Mouse (Mus musculus) adrenal gland, postnatal 25 days (tissue): ENCODE measurements around the gene Rnase1. TPM values are rescaled to one million over a fixed set of nuclear protein-coding genes. Genes with fewer than 3 reads are reported as not detected.

Experiments used
- total RNA-seq: library from RNA; stranded (reverse); gene quantifications from 2 replicates; pipeline ENCODE4 v1.2.3, GENCODE M21; 2021

The Rnase1 gene
- total RNA-seq, 1 experiment from 2014 or later, result not detected

Other genes with a start within 250 kb of the Rnase1 start
- 0.62 and 2.2 TPM in 2 replicates for gene Klhl33, start 249.3 kb downstream of the Rnase1 start, total RNA-seq
- 50.2 and 57.2 TPM in 2 replicates for gene Osgep, start 221.9 kb downstream of the Rnase1 start, total RNA-seq
- 81.3 and 86.8 TPM in 2 replicates for gene Apex1, start 221.8 kb downstream of the Rnase1 start, total RNA-seq
- 75.5 and 78.7 TPM in 2 replicates for gene Pip4p1, start 215.9 kb downstream of the Rnase1 start, total RNA-seq
- gene Pnp, start 215.7 kb downstream of the Rnase1 start, total RNA-seq, result 47.6 and 55.1 TPM in 2 replicates
- 23.0 and 43.4 TPM in 2 replicates for gene Gm49342, start 202.3 kb downstream of the Rnase1 start, total RNA-seq
- 3.6 and 4.1 TPM in 2 replicates for gene Pnp2, start 190.8 kb downstream of the Rnase1 start, total RNA-seq
- gene Rnase10, start 139.0 kb downstream of the Rnase1 start, total RNA-seq, result 0.55 TPM in 1 of 2 replicates, not detected in the other
- gene Rnase9, start 104.9 kb downstream of the Rnase1 start, total RNA-seq, result not detected in 2 replicates
- not detected in 2 replicates for gene Rnase11, start 96.6 kb downstream of the Rnase1 start, total RNA-seq
- not detected in 2 replicates for gene Rnase12, start 89.1 kb downstream of the Rnase1 start, total RNA-seq
- not detected in 2 replicates for gene Olfr750, start 72.3 kb downstream of the Rnase1 start, total RNA-seq
- gene Rnase4, start 55.7 kb downstream of the Rnase1 start, total RNA-seq, result 28.7 TPM in 2 replicates
- 3.3 and 4.4 TPM in 2 replicates for gene Ang, start 55.6 kb downstream of the Rnase1 start, total RNA-seq
- not detected in 2 replicates for gene Eddm3b, start 32.4 kb downstream of the Rnase1 start, total RNA-seq
- 0.94 TPM in 1 of 2 replicates, not detected in the other for gene Rnase6, start 22.9 kb downstream of the Rnase1 start, total RNA-seq
- not detected in 2 replicates for gene Rnase2b, start 15.5 kb upstream of the Rnase1 start, total RNA-seq
- not detected in 2 replicates for gene Ang2, start 52.4 kb upstream of the Rnase1 start, total RNA-seq
- gene Ear14, start 56.6 kb upstream of the Rnase1 start, total RNA-seq, result not detected in 2 replicates
- 0.97 TPM in 1 of 2 replicates, not detected in the other for gene Rnase2a, start 109.3 kb upstream of the Rnase1 start, total RNA-seq
- not detected in 2 replicates for gene Gm7247, start 215.0 kb upstream of the Rnase1 start, total RNA-seq